Mouse (Mus musculus): ENCODE measurements around the gene Popdc2. TPM values are rescaled to one million over a fixed set of nuclear protein-coding genes. Genes with fewer than 3 reads are reported as not detected.

Popdc2 gene
- polyA plus RNA-seq, 1 experiment = 1.5 TPM

- no peaks in the 10 kb centered on the region for H3K4me1 ChIP-seq (ENCODE audit: control insufficient read depth, insufficient read depth, low read length)
- no peak for DNase-seq
- H3K27me3 ChIP-seq (replicated peaks; ENCODE audit: control insufficient read depth, insufficient read depth, low read length) = no peaks in the 10 kb centered on the region
- H3K36me3 ChIP-seq (ENCODE audit: control insufficient read depth, insufficient read depth, low read length) = no peaks in the 10 kb centered on the region
- no peak overlapping the region for H3K27ac ChIP-seq (ENCODE audit: insufficient read depth, low read depth, low read length)
- TF ChIP-seq POLR2A (IDR thresholded peaks at IDR 0.05; ENCODE audit: low read depth, low read length) = no peak
- no peak for TF ChIP-seq CTCF (conservative IDR thresholded peaks at IDR 0.05; ENCODE audit: insufficient read depth, insufficient read length, low read depth, low read length)
- WGBS = over 99% methylated on average over 2 of the region's 2 CpGs
- no peak overlapping the region for H3K4me3 ChIP-seq (ENCODE audit: insufficient read depth, low read depth, low read length)
Measured at GRCm38 (mm10) chr16:38383683-38384082, 21.7 kb downstream of the Popdc2 start.

- H3K27me3 ChIP-seq (replicated peaks; ENCODE audit: control insufficient read depth, insufficient read depth, low read length) = no peaks in the 10 kb centered on the region
- no peak for DNase-seq
- H3K36me3 ChIP-seq (ENCODE audit: control insufficient read depth, insufficient read depth, low read length) = no peaks in the 10 kb centered on the region
- H3K4me3 ChIP-seq (ENCODE audit: insufficient read depth, low read depth, low read length) = no peak overlapping the region
- TF ChIP-seq CTCF (conservative IDR thresholded peaks at IDR 0.05; ENCODE audit: insufficient read depth, insufficient read length, low read depth, low read length) (no peak), POLR2A (IDR thresholded peaks at IDR 0.05; ENCODE audit: low read depth, low read length) (no peak)
- 81% methylated on average over 6 of the region's 6 CpGs for WGBS
- no peaks in the 10 kb centered on the region for H3K4me1 ChIP-seq (ENCODE audit: control insufficient read depth, insufficient read depth, low read length)
- H3K27ac ChIP-seq (ENCODE audit: insufficient read depth, low read depth, low read length) = no peak overlapping the region
Measured at GRCm38 (mm10) chr16:38385184-38385634, 23.2 kb downstream of the Popdc2 start.

DNA sequence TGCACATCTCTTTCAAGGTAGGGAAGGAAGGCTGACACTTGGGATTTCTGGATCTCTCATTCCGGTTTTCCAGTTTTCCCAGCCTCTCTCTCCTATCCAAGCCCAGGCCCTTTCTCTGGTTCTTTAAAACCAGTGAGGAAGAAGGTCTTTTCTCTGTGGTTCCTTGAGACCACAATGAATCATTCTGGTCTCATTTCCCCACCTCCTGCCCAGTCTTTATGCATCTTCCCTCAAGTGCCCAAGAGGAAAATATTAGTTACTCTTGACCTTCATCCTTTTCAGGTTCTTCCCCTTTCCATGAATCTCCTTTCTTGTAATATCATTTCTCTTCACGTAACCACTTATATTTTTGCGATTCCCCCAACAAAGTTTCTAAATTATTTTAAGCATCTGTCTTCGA lies 23.7 kb downstream of the Popdc2 start:
- 91% methylated on average over 4 of the region's 4 CpGs for WGBS
- no peak for DNase-seq
- H3K27ac ChIP-seq (ENCODE audit: insufficient read depth, low read depth, low read length) = no peak overlapping the region
- no peak overlapping the region for H3K4me3 ChIP-seq (ENCODE audit: insufficient read depth, low read depth, low read length)
- no peaks in the 10 kb centered on the region for H3K36me3 ChIP-seq (ENCODE audit: control insufficient read depth, insufficient read depth, low read length)
- TF ChIP-seq POLR2A (IDR thresholded peaks at IDR 0.05; ENCODE audit: low read depth, low read length) = no peak
- TF ChIP-seq CTCF (conservative IDR thresholded peaks at IDR 0.05; ENCODE audit: insufficient read depth, insufficient read length, low read depth, low read length) = no peak
- H3K27me3 ChIP-seq (replicated peaks; ENCODE audit: control insufficient read depth, insufficient read depth, low read length) = no peaks in the 10 kb centered on the region
- no peaks in the 10 kb centered on the region for H3K4me1 ChIP-seq (ENCODE audit: control insufficient read depth, insufficient read depth, low read length)

- Histone ChIP-seq H3K4me3 (ENCODE audit: insufficient read depth, low read depth, low read length) (no peak overlapping the region), H3K4me1 (ENCODE audit: control insufficient read depth, insufficient read depth, low read length) (no peaks in the 10 kb centered on the region), H3K27ac (ENCODE audit: insufficient read depth, low read depth, low read length) (no peak overlapping the region), H3K27me3 (replicated peaks; ENCODE audit: control insufficient read depth, insufficient read depth, low read length) (no peaks in the 10 kb centered on the region), H3K36me3 (ENCODE audit: control insufficient read depth, insufficient read depth, low read length) (no peaks in the 10 kb centered on the region)
- DNase-seq = no peak
- TF ChIP-seq POLR2A (IDR thresholded peaks at IDR 0.05; ENCODE audit: low read depth, low read length) (no peak), CTCF (conservative IDR thresholded peaks at IDR 0.05; ENCODE audit: insufficient read depth, insufficient read length, low read depth, low read length) (no peak)
- WGBS = 91% methylated on average over 6 of the region's 6 CpGs
Measured at GRCm38 (mm10) chr16:38387389-38387788, 25.4 kb downstream of the Popdc2 start.

- Histone ChIP-seq H3K36me3 (ENCODE audit: control insufficient read depth, insufficient read depth, low read length) (no peaks in the 10 kb centered on the region), H3K27me3 (replicated peaks; ENCODE audit: control insufficient read depth, insufficient read depth, low read length) (no peaks in the 10 kb centered on the region), H3K27ac (ENCODE audit: insufficient read depth, low read depth, low read length) (no peak overlapping the region), H3K4me1 (ENCODE audit: control insufficient read depth, insufficient read depth, low read length) (no peaks in the 10 kb centered on the region), H3K4me3 (ENCODE audit: insufficient read depth, low read depth, low read length) (no peak overlapping the region)
- WGBS = 70% methylated on average over 6 of the region's 6 CpGs
- no peak for DNase-seq
- no peak for TF ChIP-seq POLR2A (IDR thresholded peaks at IDR 0.05; ENCODE audit: low read depth, low read length)
- TF ChIP-seq CTCF (conservative IDR thresholded peaks at IDR 0.05; ENCODE audit: insufficient read depth, insufficient read length, low read depth, low read length) = no peak
Measured at GRCm38 (mm10) chr16:38388757-38389156, 26.7 kb downstream of the Popdc2 start.

DNA sequence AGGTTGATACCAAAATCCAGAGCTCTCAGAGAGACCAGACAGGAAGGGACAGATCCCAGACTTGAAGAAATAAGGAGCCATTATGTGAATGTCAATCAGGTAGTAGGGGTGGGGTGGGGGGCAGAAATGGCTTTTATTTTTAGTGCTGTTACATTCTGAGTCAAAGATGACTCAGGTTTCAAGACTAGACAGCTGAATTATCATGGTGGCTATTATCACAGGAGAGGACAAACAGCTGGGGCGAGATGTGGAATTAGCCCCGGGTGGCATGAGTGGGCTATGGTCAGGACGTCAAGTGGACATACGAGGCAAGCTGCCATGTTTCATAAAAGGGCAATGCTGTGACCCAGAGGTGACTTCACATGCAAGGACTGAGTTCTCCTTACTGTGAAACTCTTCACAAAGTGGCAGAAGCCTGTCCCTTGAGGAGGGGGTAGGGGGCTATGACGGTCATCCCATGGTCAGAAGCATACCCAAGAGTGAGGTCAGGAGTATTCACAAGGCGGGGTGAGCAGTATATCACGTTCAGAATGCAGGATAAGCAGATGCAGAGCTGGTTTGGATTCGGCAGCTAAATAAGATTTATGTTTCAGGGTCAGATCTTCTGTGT lies 27.4 kb downstream of the Popdc2 start:
- no peak for DNase-seq
- Histone ChIP-seq H3K4me3 (ENCODE audit: insufficient read depth, low read depth, low read length) (no peak overlapping the region), H3K27me3 (replicated peaks; ENCODE audit: control insufficient read depth, insufficient read depth, low read length) (no peaks in the 10 kb centered on the region), H3K27ac (ENCODE audit: insufficient read depth, low read depth, low read length) (no peak overlapping the region), H3K36me3 (ENCODE audit: control insufficient read depth, insufficient read depth, low read length) (no peaks in the 10 kb centered on the region), H3K4me1 (ENCODE audit: control insufficient read depth, insufficient read depth, low read length) (no peaks in the 10 kb centered on the region)
- no peak for TF ChIP-seq CTCF (conservative IDR thresholded peaks at IDR 0.05; ENCODE audit: insufficient read depth, insufficient read length, low read depth, low read length)
- no peak for TF ChIP-seq POLR2A (IDR thresholded peaks at IDR 0.05; ENCODE audit: low read depth, low read length)
- 64% methylated on average over 8 of the region's 8 CpGs for WGBS

- H3K27ac ChIP-seq (ENCODE audit: insufficient read depth, low read depth, low read length) = no peak overlapping the region
- no peak for DNase-seq
- TF ChIP-seq POLR2A (IDR thresholded peaks at IDR 0.05; ENCODE audit: low read depth, low read length) (no peak), CTCF (conservative IDR thresholded peaks at IDR 0.05; ENCODE audit: insufficient read depth, insufficient read length, low read depth, low read length) (no peak)
- H3K4me3 ChIP-seq (ENCODE audit: insufficient read depth, low read depth, low read length) = no peak overlapping the region
- WGBS = 93% methylated on average over 7 of the region's 7 CpGs
- H3K36me3 ChIP-seq (ENCODE audit: control insufficient read depth, insufficient read depth, low read length) = no peaks in the 10 kb centered on the region
- H3K27me3 ChIP-seq (replicated peaks; ENCODE audit: control insufficient read depth, insufficient read depth, low read length) = no peaks in the 10 kb centered on the region
- H3K4me1 ChIP-seq (ENCODE audit: control insufficient read depth, insufficient read depth, low read length) = no peaks in the 10 kb centered on the region
Measured at GRCm38 (mm10) chr16:38390322-38390721, 28.3 kb downstream of the Popdc2 start.

All from kidney, adult 2 months (tissue).